Mouse (Mus musculus) spleen, adult 2 months (tissue): ENCODE results near the gene Snrpa. TPM values are rescaled to one million over a fixed set of nuclear protein-coding genes. Genes with fewer than 3 reads are reported as not detected.

ENCODE experiments used
- DNase-seq, 2 experiments: peaks; one replicate each; pipeline versions ENCODE4 v3.0.0 to v3.0.0-alpha.2; 2012 to 2021; ENCODE audit warnings: low spot score in 2 of 2, low read depth in 1 of 2
- H3K27ac ChIP-seq: fragments of 200-500 bp; 2 replicates; pipeline ENCODE4 v1.5.1; 2012; ENCODE audit warnings: low read length, inconsistent platforms; ENCODE audit not compliant: insufficient read depth
- H3K27me3 ChIP-seq: fragments of 200-500 bp; 2 replicates; pipeline ENCODE4 v1.6.1; 2012; ENCODE audit warnings: mild to moderate bottlenecking, moderate library complexity, low read length, inconsistent platforms; ENCODE audit not compliant: control insufficient read depth, insufficient read depth
- H3K36me3 ChIP-seq: fragments of 200-500 bp; 2 replicates; pipeline ENCODE4 v1.6.1; 2012; ENCODE audit warnings: mild to moderate bottlenecking, low read length, inconsistent platforms; ENCODE audit not compliant: control insufficient read depth, insufficient read depth
- H3K4me1 ChIP-seq: fragments of 200-500 bp; 2 replicates; pipeline ENCODE4 v1.6.1; 2011; ENCODE audit warnings: inconsistent platforms; ENCODE audit not compliant: control insufficient read depth, insufficient read depth, insufficient read length
- H3K4me3 ChIP-seq: fragments of 200-500 bp; 2 replicates; pipeline ENCODE4 v1.5.1; 2011; ENCODE audit warnings: mild to moderate bottlenecking, inconsistent platforms; ENCODE audit not compliant: insufficient read depth, insufficient read length; ENCODE audit errors: extremely low read depth
- CTCF ChIP-seq: fragments of 200-500 bp; IDR thresholded peaks from 2 replicates; pipeline ENCODE4 v1.5.1; 2011; ENCODE audit warnings: mild to moderate bottlenecking, inconsistent platforms; ENCODE audit not compliant: insufficient read depth, insufficient read length, insufficient replicate concordance; ENCODE audit errors: extremely low read depth
- POLR2A ChIP-seq: fragments of 200-500 bp; IDR thresholded peaks from 2 replicates; pipeline ENCODE4 v1.6.1; 2011; ENCODE audit warnings: low read depth, low read length, inconsistent platforms
- WGBS: fragments of 180-500 bp; shearing (Covaris S2); methylation state at CpG from one replicate; pipeline ENCODE4 v1.1.7; 2018; 5-methylcytosine and 5-hydroxymethylcytosine counted together
- polyA plus RNA-seq: library from polyadenylated mRNA; depleted of rRNA; stranded (reverse); fragments of >200 nt; gene quantifications from 2 replicates; pipeline ENCODE4 v1.2.3, GENCODE M21; 2012

The Snrpa gene
- polyA plus RNA-seq, 1 experiment = 93.7 TPM

DNA sequence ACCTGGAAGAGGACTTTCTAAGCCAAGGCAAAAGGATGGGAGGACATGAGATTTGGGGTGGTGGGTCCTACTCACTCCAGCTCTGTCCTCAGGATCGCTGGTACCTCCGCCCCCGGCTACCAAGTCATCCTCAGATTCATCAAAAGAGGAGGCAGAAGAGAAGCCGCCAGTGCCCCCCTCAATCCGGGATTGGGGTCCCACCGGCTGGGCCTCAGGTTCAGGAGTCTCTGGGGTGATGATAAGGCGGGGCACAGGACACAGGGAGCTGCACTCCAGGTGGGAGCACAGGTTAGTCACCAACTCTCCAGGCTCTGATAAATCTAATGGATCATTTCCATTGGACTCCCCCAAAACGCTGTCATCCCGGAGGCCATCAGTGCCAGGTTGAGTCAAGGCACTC is 31.2 kb upstream of the Snrpa start:
- Histone ChIP-seq H3K4me3 (peak overlapping the region; percentile 76), H3K36me3 (no peaks in the 10 kb centered on the region), H3K27me3 (no peaks in the 10 kb centered on the region), H3K27ac (no peak overlapping the region), H3K4me1 (peaks cover 12% of the 10 kb centered on the region; the same call in 1 of the 2 replicates)
- no peak for TF ChIP-seq POLR2A
- TF ChIP-seq CTCF = no peak
- no peak for DNase-seq
- 66% methylated on average over 9 of the region's 9 CpGs for WGBS

DNA sequence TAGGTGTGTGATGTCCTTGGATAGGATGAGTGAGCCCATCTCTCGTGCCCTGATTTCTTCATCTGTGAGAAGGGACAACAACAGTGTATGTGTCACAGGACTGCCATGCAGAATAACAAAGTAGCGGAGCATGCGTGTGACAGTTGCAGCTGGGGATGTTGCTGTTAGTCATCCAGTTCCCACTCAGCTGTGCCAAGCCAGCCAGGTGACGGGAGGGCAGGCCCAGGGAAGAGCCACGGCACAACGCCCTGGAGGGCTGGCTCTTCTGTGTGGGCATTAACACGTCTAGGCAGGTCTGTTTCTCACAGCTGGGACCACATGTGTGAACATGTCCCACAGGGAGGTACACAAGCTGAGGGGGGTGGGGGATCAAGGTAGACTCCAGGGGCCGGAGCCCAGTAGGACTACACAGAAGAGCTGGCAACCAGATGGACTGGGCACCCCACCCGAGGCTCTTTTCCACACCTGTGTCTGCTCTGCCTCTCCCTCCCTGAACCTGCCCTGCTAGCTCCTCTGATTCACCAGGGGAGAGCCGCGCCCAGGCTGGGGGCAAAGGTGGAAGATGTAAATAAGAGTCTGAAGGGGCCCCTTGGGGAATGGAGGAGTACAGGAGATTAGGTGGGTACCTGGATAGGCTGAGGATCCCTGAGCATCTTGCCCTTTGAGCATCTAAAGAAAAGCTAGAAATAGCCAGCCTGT is 29.0 kb upstream of the Snrpa start:
- 78% methylated on average over 11 of the region's 11 CpGs for WGBS
- Histone ChIP-seq H3K36me3 (no peaks in the 10 kb centered on the region), H3K27me3 (no peaks in the 10 kb centered on the region), H3K27ac (no peak overlapping the region), H3K4me1 (peaks cover 12% of the 10 kb centered on the region; the same call in 1 of the 2 replicates), H3K4me3 (no peak overlapping the region)
- no peak for DNase-seq
- TF ChIP-seq CTCF (no peak), POLR2A (no peak)

GRCm38 (mm10) chr7:27222538-27222937 is 26.5 kb upstream of the Snrpa start:
- no peak for DNase-seq
- Histone ChIP-seq H3K4me3 (no peak overlapping the region), H3K27me3 (no peaks in the 10 kb centered on the region), H3K4me1 (peaks cover 9% of the 10 kb centered on the region; the same call in 1 of the 2 replicates), H3K36me3 (no peaks in the 10 kb centered on the region), H3K27ac (no peak overlapping the region)
- TF ChIP-seq POLR2A (no peak), CTCF (no peak)
- 89% methylated on average over 1 of the region's 1 CpGs for WGBS

DNA sequence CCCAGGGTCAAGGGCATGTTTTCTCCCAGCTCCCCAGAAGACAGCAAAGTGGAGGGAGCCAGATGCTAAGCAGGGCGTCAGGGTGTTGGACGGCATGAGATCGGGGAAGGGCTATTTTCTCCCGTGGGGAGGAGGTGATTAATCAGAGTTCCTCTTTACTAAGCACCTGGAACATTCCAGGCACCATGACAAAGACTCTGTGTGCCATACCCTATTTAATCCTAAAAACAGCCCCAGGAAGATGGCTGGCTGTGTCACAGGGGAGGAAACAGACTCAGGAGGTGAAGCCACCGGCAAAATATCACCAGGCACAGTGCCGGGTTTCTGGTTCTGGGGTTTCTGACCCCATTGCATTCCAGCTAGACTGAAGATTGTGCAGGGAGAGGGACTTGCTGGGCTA is 25.9 kb upstream of the Snrpa start:
- Histone ChIP-seq H3K4me3 (no peak overlapping the region), H3K36me3 (no peaks in the 10 kb centered on the region), H3K27ac (no peak overlapping the region), H3K4me1 (peaks cover 3% of the 10 kb centered on the region; the same call in 1 of the 2 replicates), H3K27me3 (no peaks in the 10 kb centered on the region)
- WGBS = 82% methylated on average over 6 of the region's 6 CpGs
- DNase-seq = no peak
- no peak for TF ChIP-seq POLR2A
- TF ChIP-seq CTCF = no peak

DNA sequence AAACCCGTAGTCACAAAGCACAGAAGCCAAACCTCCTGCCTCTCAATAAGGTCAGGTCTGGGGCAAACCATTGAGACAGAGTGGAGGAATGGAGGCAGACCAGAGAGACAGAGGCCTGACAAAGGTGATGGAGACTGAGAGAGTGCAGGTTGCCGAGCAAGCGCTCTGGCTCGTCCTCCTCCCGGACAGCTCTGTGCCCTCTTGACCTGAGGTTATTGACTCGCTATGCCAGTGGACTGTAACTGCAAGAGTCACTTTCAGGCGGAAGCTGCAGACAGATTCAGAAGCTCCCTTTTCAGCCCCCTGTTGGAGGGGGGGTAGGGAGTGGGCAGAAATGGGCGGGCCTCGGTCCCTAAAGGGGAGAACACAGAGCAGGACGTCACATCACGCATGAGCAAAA is 23.9 kb upstream of the Snrpa start:
- Histone ChIP-seq H3K27me3 (no peaks in the 10 kb centered on the region), H3K27ac (no peak overlapping the region), H3K4me3 (no peak overlapping the region), H3K36me3 (0 out of 2 replicates have a peak, but pooled peaks cover 1% of the 10 kb centered on the region), H3K4me1 (no peaks in the 10 kb centered on the region; the same call in 1 of the 2 replicates)
- no peak for DNase-seq
- TF ChIP-seq POLR2A = no peak
- TF ChIP-seq CTCF = no peak
- WGBS = 86% methylated on average over 11 of the region's 11 CpGs

- DNase-seq = no peak
- WGBS = 89% methylated on average over 7 of the region's 7 CpGs
- no peak for TF ChIP-seq CTCF
- no peak for TF ChIP-seq POLR2A
Observed at GRCm38 (mm10) chr7:27218586-27218985, 22.5 kb upstream of the Snrpa start.

DNA sequence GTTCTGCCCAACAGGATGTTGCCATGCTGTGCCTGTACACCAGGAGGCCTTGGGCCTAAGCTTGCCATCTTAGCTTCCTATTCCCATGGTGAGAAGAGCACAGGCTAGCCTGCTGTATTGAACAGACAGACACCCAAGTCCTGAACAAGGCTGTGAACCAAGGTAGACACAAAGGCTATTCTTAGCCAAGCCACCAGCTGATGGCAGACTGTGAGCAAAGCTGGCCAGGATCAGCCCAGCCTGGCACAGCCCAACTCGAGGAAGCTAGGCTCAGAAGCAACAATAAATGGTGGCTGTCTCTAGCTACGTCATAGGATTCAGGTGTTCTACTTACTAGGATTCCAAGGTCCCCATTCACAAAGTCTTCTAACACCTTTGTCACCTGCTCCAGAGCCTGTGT is 16.6 kb upstream of the Snrpa start:
- peaks cover 24% of the 10 kb centered on the region for H3K36me3 ChIP-seq

More at GRCm38 (mm10) chr7:27218586-27218985, 22.5 kb upstream of the Snrpa start:
- no peaks in the 10 kb centered on the region for H3K27me3 ChIP-seq
- peaks cover 7% of the 10 kb centered on the region for H3K36me3 ChIP-seq
- no peak overlapping the region for H3K27ac ChIP-seq
- no peak overlapping the region for H3K4me3 ChIP-seq
- no peaks in the 10 kb centered on the region for H3K4me1 ChIP-seq

More for the DNA sequence above, 16.6 kb upstream of the Snrpa start:
- Histone ChIP-seq H3K4me3 (no peak overlapping the region), H3K27ac (no peak overlapping the region), H3K4me1 (no peaks in the 10 kb centered on the region), H3K27me3 (no peaks in the 10 kb centered on the region)
- TF ChIP-seq CTCF (no peak), POLR2A (no peak)
- 87% methylated on average over 2 of the region's 2 CpGs for WGBS
- DNase-seq = no peak
